Mouse (Mus musculus): ENCODE measurements around the gene Psd4.

DNA sequence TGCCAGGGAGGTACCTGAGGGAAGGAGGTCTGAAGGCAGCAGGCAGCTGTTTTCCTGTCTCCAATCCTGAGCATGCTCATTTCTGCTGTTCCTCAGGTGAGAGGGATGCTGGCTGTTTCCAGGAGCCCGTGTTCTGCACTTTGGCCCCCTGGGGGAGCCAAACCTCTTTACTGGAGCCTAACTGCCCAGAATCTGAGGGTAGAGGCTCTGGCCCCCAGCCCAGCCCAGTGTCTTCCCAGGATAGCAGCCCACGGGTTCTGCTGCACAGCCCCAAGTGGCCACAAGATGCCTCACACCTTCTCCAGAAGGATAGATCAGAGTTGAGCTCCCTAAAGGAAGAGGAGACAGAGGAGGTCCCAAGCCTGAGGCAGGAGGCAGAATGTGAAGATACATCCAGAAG, 29.7 kb downstream of the Psd4 start:
- TF ChIP-seq POLR2A (IDR thresholded peaks at IDR 0.05; ENCODE audit: insufficient read depth, low read depth, low read length), result no peak
- TF ChIP-seq CTCF (IDR thresholded peaks at IDR 0.05; ENCODE audit: insufficient read depth, low read depth, low read length), result no peak
